Mouse (Mus musculus) liver, embryonic 16.5 days (tissue): Measurements from ENCODE around the gene Tapbpl. TPM values are rescaled to one million over a fixed set of nuclear protein-coding genes. Genes with fewer than 3 reads are reported as not detected.

Experiments used
- ATAC-seq: fragments of 200-750 bp; cut with Nextera tagmentation; 2 replicates; pipeline ENCODE4 v1.8.0; 2017; ENCODE audit warnings: low read depth, mild to moderate bottlenecking, moderate number of reproducible peaks, moderate library complexity
- H3K27ac ChIP-seq: fragments of 300-500 bp; sonication (generic); 2 replicates; pipeline ENCODE4 v1.5.1; 2014; ENCODE audit warnings: mild to moderate bottlenecking, low read length
- H3K27me3 ChIP-seq: fragments of 300-500 bp; sonication (generic); 2 replicates; pipeline ENCODE4 v1.6.1; 2014; ENCODE audit warnings: low read depth, low read length, mixed read lengths; ENCODE audit not compliant: control insufficient read depth, insufficient read depth
- H3K36me3 ChIP-seq: fragments of 300-500 bp; sonication (generic); 2 replicates; pipeline ENCODE4 v1.6.1; 2014; ENCODE audit warnings: mild to moderate bottlenecking; ENCODE audit not compliant: control insufficient read depth, insufficient read depth
- H3K4me1 ChIP-seq: fragments of 300-500 bp; sonication (generic); 2 replicates; pipeline ENCODE4 v1.6.1; 2014; ENCODE audit warnings: low read depth, low read length, mixed read lengths; ENCODE audit not compliant: control insufficient read depth
- H3K4me2 ChIP-seq: fragments of 300-500 bp; sonication (generic); 2 replicates; pipeline ENCODE4 v1.6.1; 2014; ENCODE audit warnings: low read depth, low read length, mixed read lengths
- H3K4me3 ChIP-seq: fragments of 300-500 bp; sonication (generic); 2 replicates; pipeline ENCODE4 v1.5.1; 2014; ENCODE audit warnings: low read depth, mild to moderate bottlenecking, low read length
- H3K9ac ChIP-seq: fragments of 300-500 bp; sonication (generic); 2 replicates; pipeline ENCODE4 v1.6.1; 2014; ENCODE audit warnings: low read depth, low read length
- H3K9me3 ChIP-seq: fragments of 300-500 bp; sonication (generic); replicated peaks from 2 replicates; pipeline ENCODE4 v1.6.1; 2016; ENCODE audit warnings: low read length; ENCODE audit not compliant: control insufficient read depth
- WGBS: fragments of 180-500 bp; shearing (Covaris S2); extraction: QIAGEN DNeasy Blood & Tissue Kit; methylation state at CpG from one replicate; pipeline ENCODE4 v1.1.7; 2014; ENCODE audit not compliant: insufficient replicate concordance; 5-methylcytosine and 5-hydroxymethylcytosine counted together
- microRNA-seq: library from miRNA; unstranded; fragments of <30 nt; microRNA quantifications from one replicate; pipeline ENCODE4, GENCODE M21; 2016
- polyA plus RNA-seq: library from polyadenylated mRNA; unstranded; fragments of >200 nt; fragmentation: Nextera tagmentation; extraction: Ambion mirVana; gene quantifications from 2 replicates; pipeline ENCODE4 v1.2.1, GENCODE M21; 2015

Tapbpl gene
- polyA plus RNA-seq, 1 experiment from 2014 or later, result 9.7 TPM

DNA sequence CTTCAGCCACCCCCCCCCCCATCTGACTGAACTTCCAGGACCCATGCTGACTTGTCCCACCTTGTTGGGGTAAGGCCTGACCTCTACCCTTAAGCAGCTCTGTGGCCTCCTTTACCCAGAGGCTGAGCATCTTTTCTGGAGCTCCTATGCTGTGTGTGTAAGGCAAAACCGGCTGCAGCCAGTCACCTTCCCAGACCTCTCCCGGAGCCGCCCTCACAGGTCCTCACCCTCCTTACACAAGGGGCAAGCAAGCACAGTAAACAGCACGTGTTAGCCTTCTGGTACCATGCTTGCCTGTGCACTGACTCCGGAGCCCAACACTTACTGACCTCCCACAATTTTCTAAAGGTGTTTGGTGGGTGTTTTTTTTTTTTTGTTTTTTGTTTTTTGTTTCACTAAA lies 56.2 kb downstream of the Tapbpl start:
- Histone ChIP-seq H3K9me3 (no peaks in the 10 kb centered on the region), H3K27ac (no peak overlapping the region), H3K4me1 (peaks cover 5% of the 10 kb centered on the region; the same call in 1 of the 2 replicates), H3K36me3 (peaks cover 100% of the 10 kb centered on the region), H3K9ac (no peak overlapping the region), H3K4me2 (no peak overlapping the region), H3K4me3 (no peak overlapping the region), H3K27me3 (no peaks in the 10 kb centered on the region)
- WGBS, result 93% methylated on average over 5 of the region's 5 CpGs
- ATAC-seq, result no peak

Small RNA genes within 50 kb of the gene (microRNA-seq; reads per million reads assigned to microRNA genes)
- 2.0 reads per million for gene Mir3098
- gene Mir8113, result not detected

Other genes starting within 250 kb of the Tapbpl start
- 0.05 and 0.11 TPM in 2 replicates for gene Pianp, start 235.2 kb downstream of the Tapbpl start, polyA plus RNA-seq
- 3.5 and 3.6 TPM in 2 replicates for gene Zfp384, start 222.7 kb downstream of the Tapbpl start, polyA plus RNA-seq
- 27.6 and 32.4 TPM in 2 replicates for gene Ing4, start 192.1 kb downstream of the Tapbpl start, polyA plus RNA-seq
- gene Acrbp, start 182.2 kb downstream of the Tapbpl start, polyA plus RNA-seq, result 2.0 and 4.5 TPM in 2 replicates
- 1.4 and 1.5 TPM in 2 replicates for gene Lpar5, start 163.9 kb downstream of the Tapbpl start, polyA plus RNA-seq
- gene Chd4, start 135.9 kb downstream of the Tapbpl start, polyA plus RNA-seq, result 18.2 and 22.9 TPM in 2 replicates
- gene Nop2, start 100.0 kb downstream of the Tapbpl start, polyA plus RNA-seq, result 25.2 and 25.3 TPM in 2 replicates
- gene Iffo1, start 86.6 kb downstream of the Tapbpl start, polyA plus RNA-seq, result 3.0 and 4.2 TPM in 2 replicates
- gene Gapdh, start 65.4 kb downstream of the Tapbpl start, polyA plus RNA-seq, result 1,120 and 1,202 TPM in 2 replicates
- gene Ncapd2, start 40.2 kb downstream of the Tapbpl start, polyA plus RNA-seq, result 96.1 and 98.1 TPM in 2 replicates
- 145 and 162 TPM in 2 replicates for gene Mrpl51, start 40.1 kb downstream of the Tapbpl start, polyA plus RNA-seq
- gene Vamp1, start 16.3 kb downstream of the Tapbpl start, polyA plus RNA-seq, result 1.5 and 1.8 TPM in 2 replicates
- gene Cd27, start 5.2 kb upstream of the Tapbpl start, polyA plus RNA-seq, result 1.1 and 1.5 TPM in 2 replicates
- not detected in 2 replicates for gene Tuba3a, start 54.2 kb upstream of the Tapbpl start, polyA plus RNA-seq
- gene Ltbr, start 82.0 kb upstream of the Tapbpl start, polyA plus RNA-seq, result 22.3 and 22.5 TPM in 2 replicates
- gene Scnn1a, start 88.8 kb upstream of the Tapbpl start, polyA plus RNA-seq, result 0.61 and 0.74 TPM in 2 replicates
- 30.5 and 32.8 TPM in 2 replicates for gene Tnfrsf1a, start 117.5 kb upstream of the Tapbpl start, polyA plus RNA-seq
- 0.65 and 0.86 TPM in 2 replicates for gene Plekhg6, start 148.9 kb upstream of the Tapbpl start, polyA plus RNA-seq